In genomic region chr7:30920217-30920616, GRCm38 (mm10) we compare ENCODE assay signal across 12 mouse cellular contexts. TPM values are rescaled to one million over a fixed set of nuclear protein-coding genes. Genes with fewer than 3 reads are reported as not detected.
DNase-seq lines count a peak whose midpoint lies in the region; ATAC-seq lines count a peak whose summit lies in the region.
"Had no signal": no experiment of that assay in that cellular context is flagged by ENCODE, and none has a peak within 500 bp of the region (broad histone marks: within the 10 kb centered on the region; RNA-seq: fewer than 3 reads in every experiment).

No protein-coding gene starts in this region.

- no peak overlapping the region for H3K9ac ChIP-seq in liver, embryonic 11.5 days (ENCODE audit: low read depth, low read length)
- no peak overlapping the region for H3K9ac ChIP-seq in hindbrain, embryonic 11.5 days (ENCODE audit: low read depth, low read length)
- H3K9ac ChIP-seq: limb, embryonic 13.5 days had no signal

- 46% methylated on average over 3 of the region's 3 CpGs for whole genome bisulfite sequencing in liver, embryonic 11.5 days
- WGBS in hindbrain, embryonic 10.5 days, result 67% methylated on average over 3 of the region's 3 CpGs
- WGBS in hindbrain, embryonic 11.5 days, result 81% methylated on average over 3 of the region's 3 CpGs

- H3K4me1 ChIP-seq in liver, embryonic 11.5 days (replicated peaks; ENCODE audit: control insufficient read depth, insufficient read depth, low read length), result no peaks in the 10 kb centered on the region
- peaks cover 7% of the 10 kb centered on the region for H3K4me1 ChIP-seq in hindbrain, embryonic 10.5 days (replicated peaks)
- H3K4me1 ChIP-seq in hindbrain, embryonic 11.5 days (replicated peaks; ENCODE audit: control insufficient read depth, insufficient read depth, low read length), result no peaks in the 10 kb centered on the region
- H3K4me1 ChIP-seq: limb, embryonic 13.5 days had no signal

- peak; percentile 80 for DNase-seq in heart, adult 11 months
- no peak for DNase-seq in heart, adult 8-10 months (ENCODE audit: low spot score)
- DNase-seq in 416B (ENCODE audit: low read depth), result peak; percentile 50
- peak; percentile 66 for DNase-seq in T-cell, adult 2 months (ENCODE audit: low spot score)
- no peak for DNase-seq in liver, embryonic 11.5 days (ENCODE audit: low spot score)
- no peak for DNase-seq in spleen, adult 12 weeks (ENCODE audit: low spot score)
- DNase-seq in hindbrain, embryonic 10.5 days (ENCODE audit: low spot score), result no peak
- no peak for DNase-seq in hindbrain, embryonic 11.5 days (ENCODE audit: low spot score)
- DNase-seq: spleen, adult 18-20 months had no signal

- ATAC-seq in liver, embryonic 11.5 days (replicated peaks; ENCODE audit: low FRiP score), result peak; percentile 61
- no peak for ATAC-seq in hindbrain, embryonic 11.5 days (ENCODE audit: low FRiP score)

- H3K27ac ChIP-seq in liver, embryonic 11.5 days (ENCODE audit: low read depth, low read length), result no peak overlapping the region
- no peak overlapping the region for H3K27ac ChIP-seq in hindbrain, embryonic 10.5 days
- H3K27ac ChIP-seq in hindbrain, embryonic 11.5 days (ENCODE audit: low read depth, low read length), result no peak overlapping the region
- H3K27ac ChIP-seq: limb, embryonic 13.5 days had no signal

- no peaks in the 10 kb centered on the region for H3K36me3 ChIP-seq in liver, embryonic 11.5 days (ENCODE audit: control insufficient read depth, insufficient read depth, low read length)
- no peaks in the 10 kb centered on the region for H3K36me3 ChIP-seq in hindbrain, embryonic 10.5 days
- H3K36me3 ChIP-seq in hindbrain, embryonic 11.5 days (ENCODE audit: control insufficient read depth, insufficient read depth, low read length), result no peaks in the 10 kb centered on the region
- H3K36me3 ChIP-seq: limb, embryonic 13.5 days had no signal

- H3K4me3 ChIP-seq in liver, embryonic 11.5 days (ENCODE audit: low read depth, low read length), result no peak overlapping the region
- H3K4me3 ChIP-seq in hindbrain, embryonic 10.5 days, result no peak overlapping the region
- no peak overlapping the region for H3K4me3 ChIP-seq in hindbrain, embryonic 11.5 days (ENCODE audit: low read depth, low read length)
- H3K4me3 ChIP-seq: limb, embryonic 13.5 days had no signal

- H3K9me3 ChIP-seq in liver, embryonic 11.5 days (ENCODE audit: control insufficient read depth, low read length), result no peaks in the 10 kb centered on the region
- H3K9me3 ChIP-seq in hindbrain, embryonic 10.5 days, result no peaks in the 10 kb centered on the region
- no peaks in the 10 kb centered on the region for H3K9me3 ChIP-seq in hindbrain, embryonic 11.5 days (ENCODE audit: control insufficient read depth, low read length)
- H3K9me3 ChIP-seq: limb, embryonic 13.5 days had no signal

- H3K4me2 ChIP-seq in liver, embryonic 11.5 days, result no peak overlapping the region
- no peak overlapping the region for H3K4me2 ChIP-seq in hindbrain, embryonic 11.5 days (replicated peaks; ENCODE audit: low read depth, low read length)
- H3K4me2 ChIP-seq: limb, embryonic 13.5 days had no signal

- no peaks in the 10 kb centered on the region for H3K27me3 ChIP-seq in liver, embryonic 11.5 days (replicated peaks; ENCODE audit: control insufficient read depth, insufficient read depth, low read length)
- H3K27me3 ChIP-seq in hindbrain, embryonic 10.5 days (ENCODE audit: insufficient read depth, poor library complexity, severe bottlenecking), result no peaks in the 10 kb centered on the region; the same call in 1 of the 2 replicates
- H3K27me3 ChIP-seq in hindbrain, embryonic 11.5 days (ENCODE audit: control insufficient read depth, insufficient read depth, low read length), result no peaks in the 10 kb centered on the region

RNA-seq across cellular contexts. Expression of gene Hamp2, which starts 4.3 kb away (rescaled TPM):
- 1 to 10 TPM; 3.6 to 9.2 (median 5.7) TPM for total RNA-seq in heart, adult 8-10 months (2022)
- not detected in 2 replicates for polyA plus RNA-seq in liver, embryonic 11.5 days (2014; fragmentation: Nextera tagmentation; extraction: Ambion mirVana)
- polyA plus RNA-seq in hindbrain, embryonic 10.5 days (2016; fragmentation: Nextera tagmentation; extraction: Ambion mirVana), result not detected in 2 replicates
- polyA plus RNA-seq in hindbrain, embryonic 11.5 days (2014; fragmentation: Nextera tagmentation; extraction: Ambion mirVana), result not detected in 2 replicates
- total RNA-seq: hematopoietic stem cell, adult 5-6 weeks had no signal
- polyA plus RNA-seq: kidney, embryonic 16.5 days; limb, embryonic 13.5 days had no signal

RNA-seq across cellular contexts. Expression of gene Mag, which starts 5.5 kb away (rescaled TPM):
- not detected for total RNA-seq in heart, adult 8-10 months (2022)
- 0.08 and 0.23 TPM in 2 replicates for polyA plus RNA-seq in liver, embryonic 11.5 days (2014; fragmentation: Nextera tagmentation; extraction: Ambion mirVana)
- 0.61 and 0.67 TPM in 2 replicates for polyA plus RNA-seq in hindbrain, embryonic 10.5 days (2016; fragmentation: Nextera tagmentation; extraction: Ambion mirVana)
- polyA plus RNA-seq in hindbrain, embryonic 11.5 days (2014; fragmentation: Nextera tagmentation; extraction: Ambion mirVana), result 0.28 and 0.73 TPM in 2 replicates
- total RNA-seq: hematopoietic stem cell, adult 5-6 weeks had no signal

RNA-seq across cellular contexts. Expression of gene Hamp, which starts 23.6 kb away (rescaled TPM):
- total RNA-seq in heart, adult 8-10 months (2022), result 10 to 100 TPM in 3 of 4 experiments, 1 to 10 TPM in 1; 9.3 to 31.5 (median 13.6) TPM
- polyA plus RNA-seq in liver, embryonic 11.5 days (2014; fragmentation: Nextera tagmentation; extraction: Ambion mirVana), result not detected in 2 replicates
- not detected in 2 replicates for polyA plus RNA-seq in hindbrain, embryonic 10.5 days (2016; fragmentation: Nextera tagmentation; extraction: Ambion mirVana)
- not detected in 2 replicates for polyA plus RNA-seq in hindbrain, embryonic 11.5 days (2014; fragmentation: Nextera tagmentation; extraction: Ambion mirVana)
- total RNA-seq: hematopoietic stem cell, adult 5-6 weeks had no signal
- polyA plus RNA-seq: kidney, embryonic 16.5 days; limb, embryonic 13.5 days had no signal

RNA-seq across cellular contexts. Expression of gene Usf2, which starts 36.4 kb away (rescaled TPM):
- 100 to 1,000 TPM; 102 to 121 (median 107) TPM for total RNA-seq in heart, adult 8-10 months (2022)
- 17.8 and 19.9 TPM in 2 replicates for polyA plus RNA-seq in liver, embryonic 11.5 days (2014; fragmentation: Nextera tagmentation; extraction: Ambion mirVana)
- polyA plus RNA-seq in hindbrain, embryonic 10.5 days (2016; fragmentation: Nextera tagmentation; extraction: Ambion mirVana), result 23.6 and 26.3 TPM in 2 replicates
- polyA plus RNA-seq in hindbrain, embryonic 11.5 days (2014; fragmentation: Nextera tagmentation; extraction: Ambion mirVana), result 23.5 and 25.4 TPM in 2 replicates

RNA-seq across cellular contexts. Expression of gene Cd22, which starts 40.1 kb away (rescaled TPM):
- 1 to 10 TPM in 1 of 4 experiments, under 1 TPM in 3; 0.52 to 1.0 (median 0.71) TPM for total RNA-seq in heart, adult 8-10 months (2022)
- polyA plus RNA-seq in liver, embryonic 11.5 days (2014; fragmentation: Nextera tagmentation; extraction: Ambion mirVana), result 0.07 TPM in 1 of 2 replicates, not detected in the other
- 0.11 TPM in 1 of 2 replicates, not detected in the other for polyA plus RNA-seq in hindbrain, embryonic 10.5 days (2016; fragmentation: Nextera tagmentation; extraction: Ambion mirVana)
- not detected in 2 replicates for polyA plus RNA-seq in hindbrain, embryonic 11.5 days (2014; fragmentation: Nextera tagmentation; extraction: Ambion mirVana)
- total RNA-seq: hematopoietic stem cell, adult 5-6 weeks had no signal

Comparison
In these comparisons a context has a peak if more than half of its experiments do, and no peak if none do; other contexts are left out.
1. DNase-seq: peak in heart, adult 11 months (single experiment), 416B (single experiment) and T-cell, adult 2 months (single experiment); none in heart, adult 8-10 months (single experiment), liver, embryonic 11.5 days (single experiment), spleen, adult 12 weeks (single experiment), hindbrain, embryonic 10.5 days (single experiment) and hindbrain, embryonic 11.5 days (single experiment).